Mouse (Mus musculus) midbrain, embryonic 15.5 days (tissue): ENCODE measurements around the gene Apold1. TPM values are rescaled to one million over a fixed set of nuclear protein-coding genes. Genes with fewer than 3 reads are reported as not detected.

Experiments used
- polyA plus RNA-seq: library from polyadenylated mRNA; unstranded; fragments of >200 nt; fragmentation: Nextera tagmentation; extraction: Ambion mirVana; gene quantifications from 2 replicates; pipeline ENCODE4 v1.2.1, GENCODE M21; 2015

The Apold1 gene
- polyA plus RNA-seq, 1 experiment from 2014 or later = 4.4 TPM

Other genes starting within 250 kb of the Apold1 start
- gene Dusp16, start 189.1 kb upstream of the Apold1 start, polyA plus RNA-seq = 4.4 and 5.4 TPM in 2 replicates
- gene Crebl2, start 151.6 kb upstream of the Apold1 start, polyA plus RNA-seq = 4.6 and 5.6 TPM in 2 replicates
- gene Gpr19, start 83.1 kb upstream of the Apold1 start, polyA plus RNA-seq = 40.1 and 44.0 TPM in 2 replicates
- gene Cdkn1b, start 61.3 kb upstream of the Apold1 start, polyA plus RNA-seq = 24.4 and 25.3 TPM in 2 replicates
- gene Ddx47, start 29.9 kb downstream of the Apold1 start, polyA plus RNA-seq = 76.2 and 77.9 TPM in 2 replicates
- gene Gprc5a, start 83.9 kb downstream of the Apold1 start, polyA plus RNA-seq = 0.40 and 0.65 TPM in 2 replicates
- not detected in 2 replicates for gene Gprc5d, start 136.6 kb downstream of the Apold1 start, polyA plus RNA-seq
- gene Fam234b, start 216.3 kb downstream of the Apold1 start, polyA plus RNA-seq = 110 and 117 TPM in 2 replicates
- gene Hebp1, start 216.3 kb downstream of the Apold1 start, polyA plus RNA-seq = 4.7 and 6.1 TPM in 2 replicates